Comparison of ENCODE assay signal across 19 mouse cellular contexts in genomic region chr15:94564909-94565308, GRCm38 (mm10).
"Had no signal": no experiment of that assay in that cellular context is flagged by ENCODE, and none has a peak within 500 bp of the region (broad histone marks: within the 10 kb centered on the region; RNA-seq: fewer than 3 reads in every experiment).

No protein-coding gene starts in this region.

- H3K27me3 ChIP-seq: kidney, embryonic 15.5 days; limb, embryonic 13.5 days; liver, embryonic 13.5 days; midbrain, embryonic 12.5 days; midbrain, embryonic 15.5 days; neural tube, embryonic 13.5 days had no signal

- H3K9ac ChIP-seq: kidney, embryonic 15.5 days; limb, embryonic 13.5 days; liver, embryonic 13.5 days; midbrain, embryonic 12.5 days; midbrain, embryonic 15.5 days; neural tube, embryonic 13.5 days had no signal

- H3K4me1 ChIP-seq: kidney, embryonic 15.5 days; limb, embryonic 10.5 days; limb, embryonic 13.5 days; liver, embryonic 13.5 days; midbrain, embryonic 12.5 days; midbrain, embryonic 15.5 days; neural tube, embryonic 13.5 days had no signal

- H3K9me3 ChIP-seq: kidney, embryonic 15.5 days; limb, embryonic 10.5 days; limb, embryonic 13.5 days; liver, embryonic 13.5 days; midbrain, embryonic 12.5 days; midbrain, embryonic 15.5 days; neural tube, embryonic 13.5 days had no signal

- H3K4me3 ChIP-seq: kidney, embryonic 15.5 days; limb, embryonic 10.5 days; limb, embryonic 13.5 days; liver, embryonic 13.5 days; midbrain, embryonic 12.5 days; midbrain, embryonic 15.5 days; neural tube, embryonic 13.5 days had no signal

- H3K27ac ChIP-seq: kidney, embryonic 15.5 days; limb, embryonic 10.5 days; limb, embryonic 13.5 days; liver, embryonic 13.5 days; midbrain, embryonic 12.5 days; midbrain, embryonic 15.5 days; neural tube, embryonic 13.5 days; stomach, postnatal 0 days had no signal

- H3K4me2 ChIP-seq: kidney, embryonic 15.5 days; limb, embryonic 13.5 days; liver, embryonic 13.5 days; midbrain, embryonic 12.5 days; midbrain, embryonic 15.5 days; neural tube, embryonic 13.5 days had no signal

- DNase-seq: kidney, adult 18-20 months; kidney, postnatal 10 days; kidney, postnatal 4 days; liver; liver, embryonic 13.5 days; lung, adult 2 months; lung, postnatal 14 days; lung, postnatal 4 days; retina, postnatal 1 day; thymus, adult 2 months; thymus, postnatal 14 days; thymus, postnatal 4 days had no signal

- H3K36me3 ChIP-seq: limb, embryonic 10.5 days; limb, embryonic 13.5 days; liver, embryonic 13.5 days; midbrain, embryonic 12.5 days; midbrain, embryonic 15.5 days; neural tube, embryonic 13.5 days had no signal

- ATAC-seq: midbrain, embryonic 15.5 days had no signal
